Mouse (Mus musculus) cerebellum, postnatal 14 days (tissue): ENCODE results near the gene Adpgk.
"Not testable (repeated sequence)": the region's sequence is repeated elsewhere in the genome, so short reads cannot be mapped to it uniquely, and the experiment has no call there.

ENCODE experiments used
- DNase-seq, 2 experiments: peaks; one replicate each; pipeline ENCODE4 v3.0.0; 2021; ENCODE audit warnings: mixed read lengths in 2 of 2

Gene Adpgk

GRCm38 (mm10) chr9:59289529-59290115 lies 1.7 kb upstream of the Adpgk start:
- no peak for DNase-seq

- DNase-seq, result no peak
Observed at GRCm38 (mm10) chr9:59291688-59292492, 532 bp downstream of the Adpgk start.

GRCm38 (mm10) chr9:59292493-59292875 lies 1.1 kb downstream of the Adpgk start:
- no peak for DNase-seq

- DNase-seq, result no peak
Observed at GRCm38 (mm10) chr9:59296419-59296818, 5.1 kb downstream of the Adpgk start.

- DNase-seq, result no peak
Observed at GRCm38 (mm10) chr9:59307890-59308289, 16.5 kb downstream of the Adpgk start.

- no peak for DNase-seq
Observed at GRCm38 (mm10) chr9:59310582-59311283, 19.4 kb downstream of the Adpgk start.

GRCm38 (mm10) chr9:59311284-59311670 lies 19.9 kb downstream of the Adpgk start:
- no peak for DNase-seq

GRCm38 (mm10) chr9:59316206-59316605 lies 24.8 kb downstream of the Adpgk start:
- DNase-seq, result no peak

- DNase-seq, result no peak
Observed at GRCm38 (mm10) chr9:59324351-59324750, 33.0 kb downstream of the Adpgk start.

- DNase-seq, result no peak
Observed at GRCm38 (mm10) chr9:59330055-59330454, 38.7 kb downstream of the Adpgk start.

GRCm38 (mm10) chr9:59336539-59336938 lies 45.2 kb downstream of the Adpgk start:
- DNase-seq, result no peak

- no peak for DNase-seq
Observed at GRCm38 (mm10) chr9:59337889-59338288, 46.5 kb downstream of the Adpgk start.

GRCm38 (mm10) chr9:59338411-59338810 lies 47.1 kb downstream of the Adpgk start:
- DNase-seq, result no peak

GRCm38 (mm10) chr9:59339107-59339506 lies 47.7 kb downstream of the Adpgk start:
- no peak for DNase-seq

GRCm38 (mm10) chr9:59340002-59340401 lies 48.6 kb downstream of the Adpgk start:
- peak; percentile 12 to 13 for DNase-seq

- DNase-seq, result no peak
Observed at GRCm38 (mm10) chr9:59346176-59346575, 54.8 kb downstream of the Adpgk start.

- DNase-seq, result no peak
Observed at GRCm38 (mm10) chr9:59352586-59353252, 61.4 kb downstream of the Adpgk start.

- DNase-seq, result peak; percentile 92 to 93
Observed at GRCm38 (mm10) chr9:59353253-59353639, 61.9 kb downstream of the Adpgk start, which contains the start of gene Bbs4. Gene Bbs4, minus strand, starts transcription at chr9:59353508.

- DNase-seq, result not testable (repeated sequence)
Observed at GRCm38 (mm10) chr9:59358041-59358440, 66.7 kb downstream of the Adpgk start.

GRCm38 (mm10) chr9:59360487-59360886 lies 69.1 kb downstream of the Adpgk start:
- DNase-seq, result not testable (repeated sequence)

- DNase-seq, result no peak
Observed at GRCm38 (mm10) chr9:59369220-59369619, 77.9 kb downstream of the Adpgk start.

- DNase-seq, result no peak
Observed at GRCm38 (mm10) chr9:59369646-59370045, 78.3 kb downstream of the Adpgk start.
